Mouse (Mus musculus): ENCODE data around the gene Zfp335. TPM values are rescaled to one million over a fixed set of nuclear protein-coding genes. Genes with fewer than 3 reads are reported as not detected.
"Not testable (repeated sequence)": the region's sequence is repeated elsewhere in the genome, so short reads cannot be mapped to it uniquely, and the experiment has no call there.

The Zfp335 gene
- polyA plus RNA-seq, 1 experiment from 2014 or later = 18.3 TPM

- no peak for ATAC-seq (ENCODE audit: low FRiP score)
- no peaks in the 10 kb centered on the region for H3K4me1 ChIP-seq
- H3K9ac ChIP-seq = no peak overlapping the region
- H3K27me3 ChIP-seq = no peaks in the 10 kb centered on the region
- WGBS = 92% methylated on average over 24 of the region's 24 CpGs
- no peak overlapping the region for H3K4me3 ChIP-seq (replicated peaks)
- H3K9me3 ChIP-seq = no peaks in the 10 kb centered on the region
- H3K27ac ChIP-seq = no peak overlapping the region
- H3K4me2 ChIP-seq = no peak overlapping the region
- peaks cover 100% of the 10 kb centered on the region for H3K36me3 ChIP-seq (replicated peaks)
Measured at GRCm38 (mm10) chr2:164890411-164891049, 21.0 kb downstream of the Zfp335 start.

GRCm38 (mm10) chr2:164889960-164890359 is 21.6 kb downstream of the Zfp335 start:
- no peak overlapping the region for H3K4me2 ChIP-seq
- H3K9ac ChIP-seq = no peak overlapping the region
- no peak overlapping the region for H3K27ac ChIP-seq
- H3K4me3 ChIP-seq (replicated peaks) = no peak overlapping the region
- 89% methylated on average over 2 of the region's 2 CpGs for WGBS
- no peak for ATAC-seq (ENCODE audit: low FRiP score)
- peaks cover 100% of the 10 kb centered on the region for H3K36me3 ChIP-seq (replicated peaks)
- no peaks in the 10 kb centered on the region for H3K27me3 ChIP-seq
- H3K4me1 ChIP-seq = no peaks in the 10 kb centered on the region
- H3K9me3 ChIP-seq = no peaks in the 10 kb centered on the region

GRCm38 (mm10) chr2:164888996-164889395 is 22.6 kb downstream of the Zfp335 start:
- H3K4me1 ChIP-seq = no peaks in the 10 kb centered on the region
- H3K4me2 ChIP-seq = no peak overlapping the region
- WGBS = 91% methylated on average over 12 of the region's 12 CpGs
- H3K9me3 ChIP-seq = no peaks in the 10 kb centered on the region
- H3K27ac ChIP-seq = no peak overlapping the region
- no peaks in the 10 kb centered on the region for H3K27me3 ChIP-seq
- no peak; the same call in 1 of the 2 replicates for ATAC-seq (ENCODE audit: low FRiP score)
- H3K9ac ChIP-seq = no peak overlapping the region
- H3K4me3 ChIP-seq (replicated peaks) = no peak overlapping the region
- H3K36me3 ChIP-seq (replicated peaks) = peaks cover 98% of the 10 kb centered on the region

GRCm38 (mm10) chr2:164886617-164887016 is 24.9 kb downstream of the Zfp335 start:
- Histone ChIP-seq H3K27ac (no peak overlapping the region), H3K27me3 (no peaks in the 10 kb centered on the region), H3K4me1 (peaks cover 6% of the 10 kb centered on the region), H3K9ac (no peak overlapping the region), H3K9me3 (no peaks in the 10 kb centered on the region), H3K4me3 (replicated peaks) (no peak overlapping the region), H3K36me3 (replicated peaks) (peaks cover 84% of the 10 kb centered on the region), H3K4me2 (no peak overlapping the region)
- ATAC-seq (ENCODE audit: low FRiP score) = no peak
- 96% methylated on average over 10 of the region's 10 CpGs for WGBS

- Histone ChIP-seq H3K4me2 (no peak overlapping the region), H3K36me3 (replicated peaks) (peaks cover 76% of the 10 kb centered on the region), H3K4me1 (peaks cover 10% of the 10 kb centered on the region), H3K9me3 (no peaks in the 10 kb centered on the region), H3K4me3 (replicated peaks) (no peak overlapping the region), H3K27ac (no peak overlapping the region), H3K27me3 (no peaks in the 10 kb centered on the region), H3K9ac (no peak overlapping the region)
- WGBS = 90% methylated on average over 7 of the region's 7 CpGs
- ATAC-seq (ENCODE audit: low FRiP score) = no peak
Measured at GRCm38 (mm10) chr2:164885788-164886187, 25.8 kb downstream of the Zfp335 start.

- WGBS = 39% methylated on average over 9 of the region's 9 CpGs
- Histone ChIP-seq H3K36me3 (replicated peaks) (peaks cover 44% of the 10 kb centered on the region), H3K9me3 (no peaks in the 10 kb centered on the region), H3K4me1 (peaks cover 24% of the 10 kb centered on the region), H3K4me2 (no peak overlapping the region), H3K4me3 (replicated peaks) (no peak overlapping the region), H3K27me3 (no peaks in the 10 kb centered on the region), H3K9ac (no peak overlapping the region), H3K27ac (peak overlapping the region; percentile 46; the same call in 1 of the 2 replicates)
- ATAC-seq (ENCODE audit: low FRiP score) = no peak
Measured at GRCm38 (mm10) chr2:164882619-164883018, 28.9 kb downstream of the Zfp335 start.

GRCm38 (mm10) chr2:164879568-164880277 is 31.8 kb downstream of the Zfp335 start:
- H3K4me2 ChIP-seq = peak overlapping the region; percentile 92
- WGBS = under 1% methylated on average over 70 of the region's 72 CpGs
- no peaks in the 10 kb centered on the region for H3K9me3 ChIP-seq
- ATAC-seq (ENCODE audit: low FRiP score) = peak; percentile 88
- H3K9ac ChIP-seq = peak overlapping the region; percentile 99
- H3K27me3 ChIP-seq = no peaks in the 10 kb centered on the region
- peak overlapping the region; percentile 92 for H3K4me3 ChIP-seq (replicated peaks)
- peaks cover 22% of the 10 kb centered on the region for H3K36me3 ChIP-seq (replicated peaks)
- peaks cover 24% of the 10 kb centered on the region for H3K4me1 ChIP-seq
- H3K27ac ChIP-seq = peak overlapping the region; percentile 100

GRCm38 (mm10) chr2:164879228-164879567 is 32.4 kb downstream of the Zfp335 start, which contains the start of gene Pcif1:
Gene Pcif1 (plus strand): TSS chr2:164879304.
- H3K4me1 ChIP-seq = peaks cover 28% of the 10 kb centered on the region
- H3K36me3 ChIP-seq (replicated peaks) = peaks cover 19% of the 10 kb centered on the region
- no peaks in the 10 kb centered on the region for H3K9me3 ChIP-seq
- peak within 1 kb of the TSS; percentile 100 for H3K27ac ChIP-seq
- peak; percentile 86 for ATAC-seq (ENCODE audit: low FRiP score)
- WGBS = under 1% methylated on average over 34 of the region's 40 CpGs
- peak within 1 kb of the TSS; percentile 92 for H3K4me2 ChIP-seq
- peak within 1 kb of the TSS; percentile 99 for H3K9ac ChIP-seq
- peak within 1 kb of the TSS; percentile 92 for H3K4me3 ChIP-seq (replicated peaks)
- H3K27me3 ChIP-seq = no peaks in the 10 kb centered on the region

- Histone ChIP-seq H3K4me3 (replicated peaks) (peak overlapping the region; percentile 92), H3K4me1 (peaks cover 30% of the 10 kb centered on the region), H3K4me2 (peak overlapping the region; percentile 92), H3K27ac (peak overlapping the region; percentile 100), H3K36me3 (replicated peaks) (peaks cover 14% of the 10 kb centered on the region), H3K27me3 (no peaks in the 10 kb centered on the region), H3K9me3 (no peaks in the 10 kb centered on the region), H3K9ac (peak overlapping the region; percentile 99)
- 2% methylated on average over 28 of the region's 28 CpGs for WGBS
- peak; percentile 54 for ATAC-seq (ENCODE audit: low FRiP score)
Measured at GRCm38 (mm10) chr2:164878509-164879227, 32.9 kb downstream of the Zfp335 start.

GRCm38 (mm10) chr2:164877376-164878215 is 34.0 kb downstream of the Zfp335 start:
- not testable (repeated sequence) for H3K27ac ChIP-seq; H3K9ac ChIP-seq; H3K9me3 ChIP-seq; H3K36me3 ChIP-seq (replicated peaks); ATAC-seq (ENCODE audit: low FRiP score); H3K27me3 ChIP-seq
- H3K4me1 ChIP-seq = peaks cover 27% of the 10 kb centered on the region
- 76% methylated on average over 11 of the region's 11 CpGs for WGBS
- H3K4me3 ChIP-seq (replicated peaks) = peak overlapping the region; percentile 92
- H3K4me2 ChIP-seq = peak overlapping the region; percentile 92

GRCm38 (mm10) chr2:164875648-164876047 is 35.9 kb downstream of the Zfp335 start:
- H3K9ac ChIP-seq; H3K27ac ChIP-seq; H3K27me3 ChIP-seq; H3K9me3 ChIP-seq; ATAC-seq (ENCODE audit: low FRiP score); H3K4me2 ChIP-seq; H3K36me3 ChIP-seq (replicated peaks); H3K4me3 ChIP-seq (replicated peaks): not testable (repeated sequence)
- WGBS = 54% methylated on average over 2 of the region's 2 CpGs
- peaks cover 19% of the 10 kb centered on the region for H3K4me1 ChIP-seq
